Mouse (Mus musculus) neutrophil, adult 65 days (primary cell): ENCODE data around the gene Gm5891. TPM values are rescaled to one million over a fixed set of nuclear protein-coding genes. Genes with fewer than 3 reads are reported as not detected.

Experiments
- total RNA-seq: library from RNA; stranded (reverse); gene quantifications from 2 replicates; pipeline ENCODE4 v1.2.4, GENCODE M21; 2023

Gene Gm5891
- not detected in 2 replicates for total RNA-seq

GRCm38 (mm10) chr7:21921191-21921590, at the start of gene Gm5891:
Gm5891 (minus strand) TSS chr7:21921291.

Other genes with a start within 250 kb of the Gm5891 start
- gene Gm4175, start 159.8 kb downstream of the Gm5891 start, total RNA-seq = not detected in 2 replicates
- gene Gm4177, start 124.6 kb downstream of the Gm5891 start, total RNA-seq = not detected in 2 replicates
- not detected in 2 replicates for gene Vmn1r135, start 88.9 kb downstream of the Gm5891 start, total RNA-seq
- not detected in 2 replicates for gene Gm5725, start 77.0 kb downstream of the Gm5891 start, total RNA-seq
- not detected in 2 replicates for gene Vmn1r137, start 73.3 kb upstream of the Gm5891 start, total RNA-seq
- not detected in 2 replicates for gene Vmn1r138, start 107.6 kb upstream of the Gm5891 start, total RNA-seq
- gene Gm6176, start 135.0 kb upstream of the Gm5891 start, total RNA-seq = not detected in 2 replicates
- not detected in 2 replicates for gene Vmn1r139, start 147.8 kb upstream of the Gm5891 start, total RNA-seq
- gene Gm16451, start 197.0 kb upstream of the Gm5891 start, total RNA-seq = not detected in 2 replicates
- gene Gm10666, start 213.4 kb upstream of the Gm5891 start, total RNA-seq = not detected in 2 replicates
- not detected in 2 replicates for gene Vmn1r142, start 242.7 kb upstream of the Gm5891 start, total RNA-seq